In the genomic region with DNA sequence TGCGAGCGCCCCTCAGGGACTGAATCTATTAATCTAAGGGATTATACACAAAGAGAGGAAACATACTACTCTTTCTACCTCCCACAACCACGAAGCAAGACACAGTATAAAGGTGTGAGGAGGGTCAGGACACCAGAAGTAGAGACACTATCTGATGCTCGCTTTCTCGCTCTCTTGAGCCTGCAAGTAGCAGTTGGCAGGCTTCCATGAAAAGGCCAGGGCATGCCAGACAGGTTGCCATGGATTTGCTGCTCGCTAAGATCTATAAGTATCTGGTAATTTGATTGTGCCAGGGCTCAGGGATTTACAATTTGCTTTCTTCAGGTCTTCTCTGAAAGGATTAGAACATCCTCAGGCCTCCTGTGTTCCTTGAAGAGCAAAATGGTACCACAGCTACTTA, we compare ENCODE assay signal across 11 mouse cellular contexts.
"Had no signal": no experiment of that assay in that cellular context is flagged by ENCODE, and none has a peak within 500 bp of the region (broad histone marks: within the 10 kb centered on the region; RNA-seq: fewer than 3 reads in every experiment).

No protein-coding gene starts in this region.

- DNase-seq: kidney, adult 2 months; kidney, postnatal 25 days; layer of hippocampus, adult 9-11 months; liver, postnatal 0 days; lung, embryonic 14.5 days; right cerebral cortex, adult 18-20 months; right cerebral cortex, postnatal 14 days; right cerebral cortex, postnatal 4 days; thymus, adult 2 months; thymus, postnatal 14 days; thymus, postnatal 4 days had no signal
